Mouse (Mus musculus) heart, postnatal 0 days (tissue): ENCODE data around the gene Rbms3.

Experiments
- CTCF ChIP-seq: IDR thresholded peaks from 2 replicates; pipeline ENCODE4 v1.5.1; 2016; ENCODE audit warnings: antibody characterized with exemption, control low read depth, low read depth
- EP300 ChIP-seq: IDR thresholded peaks from 2 replicates; pipeline ENCODE4 v1.6.1; 2016; ENCODE audit warnings: antibody characterized with exemption, low read depth

DNA sequence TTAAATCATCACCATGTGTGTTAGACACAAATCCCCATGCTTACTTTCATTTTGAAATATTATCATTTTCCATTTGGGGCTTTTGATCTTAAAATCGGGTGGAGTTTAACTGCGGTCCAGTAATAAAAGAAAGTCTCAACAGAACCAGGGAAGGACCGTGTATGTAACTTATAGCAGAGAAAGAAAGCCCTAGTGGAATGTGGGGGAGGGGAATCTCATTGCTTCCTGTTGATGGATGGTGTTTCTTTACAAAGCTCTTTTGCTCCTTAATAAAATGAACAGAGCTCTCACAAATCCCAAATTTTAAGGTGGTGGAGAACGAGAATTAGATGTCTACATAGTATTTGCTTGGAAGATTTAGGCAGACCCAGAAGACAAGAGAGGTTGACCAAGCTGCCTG, 311.3 kb downstream of the Rbms3 start:
- no peak for TF ChIP-seq CTCF
- TF ChIP-seq EP300: no peak
